Mouse (Mus musculus): ENCODE results near the gene Bace1. TPM values are rescaled to one million over a fixed set of nuclear protein-coding genes. Genes with fewer than 3 reads are reported as not detected.

Gene Bace1
- 15.7 TPM for polyA plus RNA-seq (2014; fragmentation: Illumina TruSeq; extraction: RNeasy Lipid Tissue Mini Kit (QIAGEN cat#74804); ENCODE audit: low read depth, low replicate concordance)

GRCm38 (mm10) chr9:45838434-45839138 is at the start of gene Bace1:
TSS of gene Bace1 (plus strand) at chr9:45838580.

GRCm38 (mm10) chr9:45828291-45828963 is 10.0 kb upstream of the Bace1 start, which contains the start of gene Cep164:
TSS of gene Cep164 (minus strand) at chr9:45828691.

GRCm38 (mm10) chr9:45906355-45907077 is 68.1 kb downstream of the Bace1 start, which contains the start of the genes Pcsk7 and Rnf214:
TSS of gene Pcsk7 (plus strand) at chr9:45906497.
TSS of gene Rnf214 (minus strand) at chr9:45906911.

Other genes with a start within 250 kb of the Bace1 start
- gene Cep164, start 9.9 kb upstream of the Bace1 start, polyA plus RNA-seq (2014; fragmentation: Illumina TruSeq; extraction: RNeasy Lipid Tissue Mini Kit (QIAGEN cat#74804); ENCODE audit: low read depth, low replicate concordance) = 27.6 TPM
- 26.4 TPM for gene Pcsk7, start 67.9 kb downstream of the Bace1 start, polyA plus RNA-seq (2014; fragmentation: Illumina TruSeq; extraction: RNeasy Lipid Tissue Mini Kit (QIAGEN cat#74804); ENCODE audit: low read depth, low replicate concordance)
- 19.1 TPM for gene Rnf214, start 68.3 kb downstream of the Bace1 start, polyA plus RNA-seq (2014; fragmentation: Illumina TruSeq; extraction: RNeasy Lipid Tissue Mini Kit (QIAGEN cat#74804); ENCODE audit: low read depth, low replicate concordance)
- gene Tagln, start 97.5 kb downstream of the Bace1 start, polyA plus RNA-seq (2014; fragmentation: Illumina TruSeq; extraction: RNeasy Lipid Tissue Mini Kit (QIAGEN cat#74804); ENCODE audit: low read depth, low replicate concordance) = 199 TPM
- 142 TPM for gene Sidt2, start 116.7 kb downstream of the Bace1 start, polyA plus RNA-seq (2014; fragmentation: Illumina TruSeq; extraction: RNeasy Lipid Tissue Mini Kit (QIAGEN cat#74804); ENCODE audit: low read depth, low replicate concordance)
- gene Pafah1b2, start 174.1 kb downstream of the Bace1 start, polyA plus RNA-seq (2014; fragmentation: Illumina TruSeq; extraction: RNeasy Lipid Tissue Mini Kit (QIAGEN cat#74804); ENCODE audit: low read depth, low replicate concordance) = 48.7 TPM
- 23.2 TPM for gene Sik3, start 174.2 kb downstream of the Bace1 start, polyA plus RNA-seq (2014; fragmentation: Illumina TruSeq; extraction: RNeasy Lipid Tissue Mini Kit (QIAGEN cat#74804); ENCODE audit: low read depth, low replicate concordance)